Mouse (Mus musculus): ENCODE measurements around the gene Tceanc.

- TF ChIP-seq CTCF (IDR thresholded peaks at IDR 0.05; ENCODE audit: borderline replicate concordance, insufficient read depth, low read depth, low read length) (no peak), POLR2A (IDR thresholded peaks at IDR 0.05; ENCODE audit: borderline replicate concordance, insufficient read depth, low read length) (no peak)
These were observed 15.1 kb upstream of the Tceanc start for GRCm38 (mm10) chrX:166533432-166533831.
